Mouse (Mus musculus) adrenal gland, postnatal 25 days (tissue): ENCODE measurements around the gene Zfp212. TPM values are rescaled to one million over a fixed set of nuclear protein-coding genes. Genes with fewer than 3 reads are reported as not detected.
"Not testable (repeated sequence)": the region's sequence is repeated elsewhere in the genome, so short reads cannot be mapped to it uniquely, and the experiment has no call there.

ENCODE experiments used
- DNase-seq: peaks from one replicate; pipeline ENCODE4 v3.0.0; 2021; ENCODE audit warnings: mixed read lengths
- total RNA-seq: library from RNA; stranded (reverse); gene quantifications from 2 replicates; pipeline ENCODE4 v1.2.3, GENCODE M21; 2021

Gene Zfp212
- total RNA-seq, 1 experiment from 2014 or later = 19.2 TPM

DNA sequence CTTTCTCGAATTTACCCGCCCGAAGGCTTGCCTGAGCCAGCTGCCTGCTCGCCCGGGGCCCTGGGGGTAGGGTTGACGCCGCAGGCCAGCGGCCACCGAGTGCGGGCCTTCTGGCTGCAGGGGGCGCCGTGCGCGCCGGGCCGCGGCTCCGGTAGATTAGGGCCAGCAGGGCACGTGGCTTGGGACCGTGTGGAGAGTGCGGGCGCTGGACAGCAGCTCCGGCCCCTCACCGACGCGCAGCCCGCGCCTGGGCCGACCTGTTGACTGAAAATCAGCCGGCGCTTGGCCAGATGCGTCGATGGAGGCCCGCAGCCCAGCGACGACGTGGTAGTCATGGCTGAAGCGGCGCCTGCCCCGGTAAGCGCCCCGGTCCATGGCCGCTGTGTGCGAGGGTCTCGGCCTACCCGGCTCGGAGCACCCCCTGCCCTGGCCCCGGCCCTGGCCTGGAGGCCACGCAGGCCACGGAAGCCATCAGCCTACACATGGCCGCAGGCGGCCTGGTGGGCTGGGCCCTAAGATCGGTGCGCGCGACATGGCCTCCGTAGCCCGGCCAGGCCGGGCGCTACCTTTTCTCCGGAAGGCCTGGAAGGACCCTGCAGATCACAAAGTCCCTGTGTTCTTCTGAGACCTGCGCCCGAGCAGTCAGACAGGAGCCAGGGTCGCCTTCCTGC lies 22.9 kb downstream of the Zfp212 start:
- peak; percentile 80 for DNase-seq

GRCm38 (mm10) chr6:47943721-47944120 lies 23.4 kb downstream of the Zfp212 start:
- DNase-seq = no peak

DNA sequence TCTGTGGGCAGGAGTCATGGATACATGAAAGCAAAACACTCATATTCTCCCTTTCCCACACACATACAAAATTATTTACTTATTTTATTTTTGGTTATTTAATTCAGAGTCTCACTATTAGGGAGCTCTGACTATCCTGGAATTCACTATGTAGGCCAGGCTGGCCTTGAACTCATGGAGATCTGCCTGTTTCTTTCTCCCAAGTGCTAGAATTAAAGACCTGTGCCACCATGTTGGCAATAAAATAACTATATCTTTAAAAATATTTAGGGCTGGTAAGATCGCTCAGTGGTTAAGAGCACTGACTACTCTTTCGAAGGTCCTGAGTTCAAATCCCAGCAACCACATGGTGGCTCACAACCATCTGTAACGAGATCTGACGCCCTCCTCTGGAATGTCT lies 27.1 kb downstream of the Zfp212 start:
- no peak for DNase-seq

DNA sequence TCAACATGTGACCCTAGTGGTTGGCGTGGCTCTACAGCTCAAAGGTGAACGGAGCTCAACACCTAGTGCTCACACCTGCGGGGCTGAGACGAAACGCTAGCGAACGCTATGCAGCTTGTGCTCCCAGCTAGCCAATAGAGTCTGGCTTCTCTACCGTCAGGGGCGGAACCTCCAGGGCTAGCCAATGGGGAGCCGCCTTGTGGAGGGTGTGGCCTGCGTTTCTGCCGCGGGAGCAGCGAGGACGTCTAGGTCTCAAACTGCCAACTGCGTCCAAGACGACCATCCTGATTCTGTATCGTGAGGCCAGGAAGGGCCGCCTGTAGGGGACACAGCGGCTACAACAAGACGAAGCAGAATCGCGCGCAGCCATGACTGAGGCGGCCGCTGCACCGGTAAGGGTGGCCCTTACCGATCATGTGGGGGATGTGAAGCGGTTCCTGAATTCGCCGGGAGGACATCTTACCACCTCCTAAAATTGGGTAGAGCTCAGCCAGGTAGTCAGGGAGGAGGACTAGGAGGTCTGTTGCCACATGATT lies 33.0 kb downstream of the Zfp212 start, which contains the start of gene Zfp956:
TSS of gene Zfp956 (plus strand) at position 200 of the 536 bp plus-strand sequence.
- DNase-seq = peak; percentile 92

DNA sequence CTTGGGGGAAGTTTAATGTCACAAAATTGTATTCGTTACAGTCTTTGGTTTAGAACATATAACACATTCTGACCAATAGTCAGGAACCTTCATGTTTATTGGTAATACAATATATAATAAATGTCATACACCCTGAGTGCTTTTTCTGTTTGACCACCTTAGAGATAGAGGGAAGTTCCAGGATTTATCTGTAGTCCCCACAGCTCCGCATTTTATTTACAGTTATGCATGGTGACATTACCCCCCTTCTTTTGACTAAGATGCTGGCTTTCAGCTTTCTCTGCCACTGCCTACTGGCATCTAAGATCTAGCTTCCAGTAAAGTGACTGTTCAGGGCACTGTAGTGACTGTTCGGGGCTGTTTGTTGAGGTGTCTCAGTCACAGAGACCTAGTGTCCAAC lies 34.1 kb downstream of the Zfp212 start:
- no peak for DNase-seq

DNA sequence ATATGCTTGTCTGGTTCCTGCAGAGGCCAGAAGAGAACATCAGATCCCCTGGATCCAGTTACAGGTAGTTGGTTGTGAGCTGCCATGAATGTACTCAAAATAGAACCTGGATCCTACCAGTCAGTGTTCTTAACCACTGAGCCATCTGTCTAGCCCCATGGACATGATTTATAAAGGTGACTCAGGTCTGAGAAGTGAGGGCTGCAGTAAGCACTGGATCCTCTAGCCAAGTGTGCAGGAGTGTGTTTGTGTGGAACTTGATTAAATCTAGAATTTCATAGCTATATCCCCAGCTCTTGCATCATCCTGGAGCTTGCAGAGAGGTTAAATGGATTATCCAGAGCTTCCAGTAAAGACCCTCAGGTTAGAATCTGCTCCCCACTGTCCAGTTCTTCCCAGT lies 37.5 kb downstream of the Zfp212 start:
- DNase-seq = no peak

DNA sequence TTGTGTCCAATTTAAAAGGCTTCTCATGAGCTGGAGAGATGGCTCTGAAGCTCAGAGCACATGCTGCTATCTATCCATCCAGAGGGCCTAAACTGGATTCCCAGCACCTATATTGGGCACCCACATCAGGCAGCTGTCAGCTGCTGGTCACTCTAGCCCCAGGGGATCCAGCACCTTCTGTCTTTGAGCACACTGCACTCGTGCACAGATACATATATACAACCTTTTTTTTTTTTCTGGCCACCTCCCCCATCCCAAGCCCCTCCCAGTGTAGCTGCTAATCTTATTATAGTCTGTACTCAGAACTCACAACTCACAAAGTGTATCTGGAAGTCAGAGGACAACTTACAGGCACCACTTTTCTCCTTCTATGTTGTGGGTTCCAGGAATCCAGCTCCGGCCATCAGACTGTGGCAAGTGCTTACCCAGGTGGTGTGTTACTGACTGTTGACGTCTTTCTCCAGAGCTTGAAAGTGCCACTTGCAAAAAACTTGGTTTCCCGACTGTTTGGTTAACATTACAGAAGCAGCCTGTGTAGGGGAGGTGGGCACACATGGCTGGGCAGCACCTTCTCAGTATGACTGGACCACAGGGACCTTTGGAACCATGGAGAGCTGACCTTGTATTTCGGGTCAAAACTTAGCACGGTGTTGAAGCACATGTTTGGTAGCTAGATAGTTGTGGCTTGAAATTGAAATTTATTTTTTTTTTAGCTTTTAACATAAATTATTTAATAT lies 40.6 kb downstream of the Zfp212 start:
- no peak for DNase-seq

GRCm38 (mm10) chr6:47963051-47963450 lies 42.8 kb downstream of the Zfp212 start:
- peak; percentile 28 for DNase-seq

- not testable (repeated sequence) for DNase-seq
These were observed 47.9 kb downstream of the Zfp212 start for GRCm38 (mm10) chr6:47968166-47968565.

- DNase-seq = no peak
These were observed 54.3 kb downstream of the Zfp212 start for GRCm38 (mm10) chr6:47974599-47974998.

DNA sequence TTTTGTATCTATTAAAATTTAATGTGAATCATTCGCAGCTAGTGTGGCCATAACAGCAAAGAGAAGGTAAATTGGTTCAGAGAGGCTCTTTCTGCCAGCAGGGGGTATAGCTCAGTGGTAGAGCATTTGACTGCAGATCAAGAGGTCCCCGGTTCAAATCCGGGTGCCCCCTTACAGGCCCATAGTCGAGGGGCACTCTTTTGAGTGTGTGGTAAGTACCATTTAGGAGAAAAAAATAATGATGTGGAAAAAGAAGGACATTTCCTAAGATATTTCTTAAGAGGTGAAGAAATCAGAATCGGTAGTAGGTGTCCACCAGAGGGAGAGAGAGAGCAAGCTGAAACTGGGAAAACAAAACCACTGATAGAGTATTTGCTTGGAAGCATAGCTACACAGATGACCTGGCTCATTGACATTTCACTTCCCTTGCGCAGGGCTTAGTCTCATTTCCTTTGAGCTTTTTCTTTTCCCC lies 58.7 kb downstream of the Zfp212 start:
- peak; percentile 84 for DNase-seq

Other genes starting within 250 kb of the Zfp212 start
- gene Pdia4, start 107.0 kb upstream of the Zfp212 start, total RNA-seq = 86.2 and 93.9 TPM in 2 replicates
- 1.6 and 2.9 TPM in 2 replicates for gene Zfp786, start 89.6 kb upstream of the Zfp212 start, total RNA-seq
- 16.7 and 19.4 TPM in 2 replicates for gene Zfp398, start 84.8 kb upstream of the Zfp212 start, total RNA-seq
- 13.2 and 15.6 TPM in 2 replicates for gene Zfp282, start 43.3 kb upstream of the Zfp212 start, total RNA-seq
- gene Zfp956, start 32.9 kb downstream of the Zfp212 start, total RNA-seq = 7.9 and 9.0 TPM in 2 replicates
- gene Zfp777, start 128.4 kb downstream of the Zfp212 start, total RNA-seq = 27.1 and 28.2 TPM in 2 replicates
- gene Zfp746, start 166.1 kb downstream of the Zfp212 start, total RNA-seq = 24.6 and 29.7 TPM in 2 replicates